Mouse (Mus musculus): ENCODE results near the gene Gabarap.

GRCm38 (mm10) chr11:69996161-69997061 lies 5.5 kb downstream of the Gabarap start:
- TF ChIP-seq MAFK (IDR thresholded peaks at IDR 0.05; ENCODE audit: insufficient read depth, low read depth, low read length) (no peak), CHD2 (IDR thresholded peaks at IDR 0.05; ENCODE audit: low read depth, low read length) (no peak)
